9 mouse cellular contexts compared by ENCODE assay signal in genomic region chr5:34183156-34183880, GRCm38 (mm10). TPM values are rescaled to one million over a fixed set of nuclear protein-coding genes. Genes with fewer than 3 reads are reported as not detected.
DNase-seq lines count a peak whose midpoint lies in the region; ATAC-seq lines count a peak whose summit lies in the region.
"Had no signal": no experiment of that assay in that cellular context is flagged by ENCODE, and none has a peak within 500 bp of the region (broad histone marks: within the 10 kb centered on the region; RNA-seq: fewer than 3 reads in every experiment).

No protein-coding gene starts in this region.

- 74% methylated on average over 5 of the region's 5 CpGs for WGBS in embryonic facial prominence, embryonic 14.5 days
- WGBS in heart, embryonic 15.5 days = 27% methylated on average over 5 of the region's 5 CpGs
- 84% methylated on average over 5 of the region's 5 CpGs for WGBS in limb, embryonic 10.5 days
- 72% methylated on average over 5 of the region's 5 CpGs for WGBS in midbrain, embryonic 15.5 days

- H3K9me3 ChIP-seq in embryonic facial prominence, embryonic 14.5 days (ENCODE audit: control insufficient read depth, low read length) = no peaks in the 10 kb centered on the region
- no peaks in the 10 kb centered on the region for H3K9me3 ChIP-seq in heart, embryonic 15.5 days (replicated peaks)
- no peaks in the 10 kb centered on the region for H3K9me3 ChIP-seq in limb, embryonic 10.5 days (replicated peaks)
- no peaks in the 10 kb centered on the region for H3K9me3 ChIP-seq in midbrain, embryonic 15.5 days
- H3K9me3 ChIP-seq: liver, embryonic 13.5 days had no signal

- peak; percentile 0 for DNase-seq in ovary, postnatal 10 days (ENCODE audit: low spot score)
- no peak for DNase-seq in ovary, postnatal 36 days (ENCODE audit: low spot score)
- peak; percentile 23 for DNase-seq in embryonic facial prominence, embryonic 14.5 days (ENCODE audit: low spot score)
- DNase-seq in limb, embryonic 10.5 days (ENCODE audit: low spot score) = no peak
- DNase-seq: liver, embryonic 13.5 days had no signal

- no peak for ATAC-seq in embryonic facial prominence, embryonic 14.5 days (ENCODE audit: low read depth)
- ATAC-seq in heart, embryonic 15.5 days (replicated peaks; ENCODE audit: insufficient number of reproducible peaks, insufficient read depth, low FRiP score, low read depth) = no peak
- ATAC-seq in megakaryocyte progenitor cell, adult 5-6 weeks (replicated peaks; ENCODE audit: poor library complexity) = no peak
- no peak for ATAC-seq in activated CD4-positive, CD25-positive, alpha-beta regulatory T cell, adult 4 months
- ATAC-seq in midbrain, embryonic 15.5 days (replicated peaks) = no peak

- H3K36me3 ChIP-seq in embryonic facial prominence, embryonic 14.5 days (ENCODE audit: control insufficient read depth, insufficient read depth, low read length) = peaks cover 62% of the 10 kb centered on the region; the same call in 1 of the 2 replicates
- peaks cover 22% of the 10 kb centered on the region for H3K36me3 ChIP-seq in heart, embryonic 15.5 days
- peaks cover 46% of the 10 kb centered on the region for H3K36me3 ChIP-seq in limb, embryonic 10.5 days
- 0 out of 2 replicates have a peak, but pooled peaks cover 5% of the 10 kb centered on the region for H3K36me3 ChIP-seq in midbrain, embryonic 15.5 days (replicated peaks)
- H3K36me3 ChIP-seq: liver, embryonic 13.5 days had no signal

- H3K27me3 ChIP-seq in embryonic facial prominence, embryonic 14.5 days (replicated peaks; ENCODE audit: control insufficient read depth, insufficient read depth, low read length) = no peaks in the 10 kb centered on the region
- no peaks in the 10 kb centered on the region for H3K27me3 ChIP-seq in heart, embryonic 15.5 days
- H3K27me3 ChIP-seq in limb, embryonic 10.5 days (ENCODE audit: low read depth, poor library complexity, severe bottlenecking) = peaks cover 10% of the 10 kb centered on the region
- H3K27me3 ChIP-seq in midbrain, embryonic 15.5 days (replicated peaks) = no peaks in the 10 kb centered on the region
- H3K27me3 ChIP-seq: liver, embryonic 13.5 days had no signal

- 0 out of 2 replicates have a peak overlapping the region, but pooled peaks have one; percentile 3 for H3K4me2 ChIP-seq in embryonic facial prominence, embryonic 14.5 days (ENCODE audit: low read depth, low read length)
- peak overlapping the region; percentile 48 for H3K4me2 ChIP-seq in heart, embryonic 15.5 days
- H3K4me2 ChIP-seq in midbrain, embryonic 15.5 days = no peak overlapping the region
- H3K4me2 ChIP-seq: liver, embryonic 13.5 days had no signal

- peaks cover 32% of the 10 kb centered on the region for H3K4me1 ChIP-seq in embryonic facial prominence, embryonic 14.5 days (ENCODE audit: control insufficient read depth, insufficient read depth, low read length)
- peaks cover 57% of the 10 kb centered on the region for H3K4me1 ChIP-seq in heart, embryonic 15.5 days (replicated peaks)
- H3K4me1 ChIP-seq in limb, embryonic 10.5 days = peaks cover 34% of the 10 kb centered on the region
- H3K4me1 ChIP-seq in midbrain, embryonic 15.5 days = peaks cover 44% of the 10 kb centered on the region

- H3K4me3 ChIP-seq in embryonic facial prominence, embryonic 14.5 days (ENCODE audit: low read depth, low read length) = no peak overlapping the region
- no peak overlapping the region for H3K4me3 ChIP-seq in heart, embryonic 15.5 days
- no peak overlapping the region for H3K4me3 ChIP-seq in limb, embryonic 10.5 days
- H3K4me3 ChIP-seq in midbrain, embryonic 15.5 days = no peak overlapping the region
- H3K4me3 ChIP-seq: liver, embryonic 13.5 days had no signal

- no peak overlapping the region for H3K27ac ChIP-seq in embryonic facial prominence, embryonic 14.5 days (replicated peaks; ENCODE audit: low read depth, low read length)
- H3K27ac ChIP-seq in heart, embryonic 15.5 days = peak overlapping the region; percentile 84
- H3K27ac ChIP-seq in limb, embryonic 10.5 days = peak overlapping the region; percentile 5; the same call in 1 of the 2 replicates
- no peak overlapping the region for H3K27ac ChIP-seq in midbrain, embryonic 15.5 days
- H3K27ac ChIP-seq: liver, embryonic 13.5 days had no signal

- no peak overlapping the region; the same call in 1 of the 2 replicates for H3K9ac ChIP-seq in embryonic facial prominence, embryonic 14.5 days (ENCODE audit: low read depth, low read length)
- H3K9ac ChIP-seq in heart, embryonic 15.5 days = peak overlapping the region; percentile 19; the same call in 1 of the 2 replicates
- no peak overlapping the region for H3K9ac ChIP-seq in midbrain, embryonic 15.5 days
- H3K9ac ChIP-seq: liver, embryonic 13.5 days had no signal

RNA-seq across cellular contexts. Expression of gene Mxd4, which starts 4.2 kb away (rescaled TPM):
- 53.5 and 53.7 TPM in 2 replicates for polyA plus RNA-seq in embryonic facial prominence, embryonic 14.5 days (2014; fragmentation: Nextera tagmentation; extraction: Ambion mirVana)
- 22.3 and 28.6 TPM in 2 replicates for polyA plus RNA-seq in heart, embryonic 15.5 days (2015; fragmentation: Nextera tagmentation; extraction: Ambion mirVana)
- polyA plus RNA-seq in limb, embryonic 10.5 days (2016; fragmentation: Nextera tagmentation; extraction: Ambion mirVana) = 13.2 and 25.3 TPM in 2 replicates
- 14.7 and 17.4 TPM in 2 replicates for total RNA-seq in megakaryocyte progenitor cell, adult 5-6 weeks (2015)
- total RNA-seq in megakaryocyte progenitor cell, adult 5-6 weeks (2017) = 20.1 and 21.0 TPM in 2 replicates
- 100 to 1,000 TPM; 112 to 135 TPM for polyA plus RNA-seq in activated CD4-positive, CD25-positive, alpha-beta regulatory T cell, adult 4 months (2017; shearing (Covaris generic))
- polyA plus RNA-seq in midbrain, embryonic 15.5 days (2015; fragmentation: Nextera tagmentation; extraction: Ambion mirVana) = 35.0 and 38.1 TPM in 2 replicates

RNA-seq across cellular contexts. Expression of gene Haus3, which starts 14.0 kb away (rescaled TPM):
- polyA plus RNA-seq in embryonic facial prominence, embryonic 14.5 days (2014; fragmentation: Nextera tagmentation; extraction: Ambion mirVana) = 26.8 and 28.3 TPM in 2 replicates
- polyA plus RNA-seq in heart, embryonic 15.5 days (2015; fragmentation: Nextera tagmentation; extraction: Ambion mirVana) = 21.2 and 22.1 TPM in 2 replicates
- 56.7 and 58.0 TPM in 2 replicates for polyA plus RNA-seq in limb, embryonic 10.5 days (2016; fragmentation: Nextera tagmentation; extraction: Ambion mirVana)
- 90.0 and 96.2 TPM in 2 replicates for total RNA-seq in megakaryocyte progenitor cell, adult 5-6 weeks (2015)
- total RNA-seq in megakaryocyte progenitor cell, adult 5-6 weeks (2017) = 108 and 158 TPM in 2 replicates
- 10 to 100 TPM; 76.9 to 90.0 TPM for polyA plus RNA-seq in activated CD4-positive, CD25-positive, alpha-beta regulatory T cell, adult 4 months (2017; shearing (Covaris generic))
- polyA plus RNA-seq in midbrain, embryonic 15.5 days (2015; fragmentation: Nextera tagmentation; extraction: Ambion mirVana) = 11.7 and 11.9 TPM in 2 replicates

RNA-seq across cellular contexts. Expression of gene Poln, which starts 14.1 kb away (rescaled TPM):
- polyA plus RNA-seq in embryonic facial prominence, embryonic 14.5 days (2014; fragmentation: Nextera tagmentation; extraction: Ambion mirVana) = 0.94 and 1.9 TPM in 2 replicates
- 0.45 and 0.52 TPM in 2 replicates for polyA plus RNA-seq in heart, embryonic 15.5 days (2015; fragmentation: Nextera tagmentation; extraction: Ambion mirVana)
- polyA plus RNA-seq in limb, embryonic 10.5 days (2016; fragmentation: Nextera tagmentation; extraction: Ambion mirVana) = 0.59 and 0.63 TPM in 2 replicates
- 1.7 and 2.1 TPM in 2 replicates for total RNA-seq in megakaryocyte progenitor cell, adult 5-6 weeks (2015)
- 1.2 and 2.5 TPM in 2 replicates for total RNA-seq in megakaryocyte progenitor cell, adult 5-6 weeks (2017)
- under 1 TPM; 0.28 to 0.94 TPM for polyA plus RNA-seq in activated CD4-positive, CD25-positive, alpha-beta regulatory T cell, adult 4 months (2017; shearing (Covaris generic))
- polyA plus RNA-seq in midbrain, embryonic 15.5 days (2015; fragmentation: Nextera tagmentation; extraction: Ambion mirVana) = 0.27 and 0.52 TPM in 2 replicates

Comparison
In these comparisons a context has a peak if more than half of its experiments do, and no peak if none do; other contexts are left out.
1. DNase-seq: peak in ovary, postnatal 10 days (single experiment) and embryonic facial prominence, embryonic 14.5 days (single experiment); none in ovary, postnatal 36 days (single experiment) and limb, embryonic 10.5 days (single experiment).
2. H3K27ac ChIP-seq: peak in heart, embryonic 15.5 days (single experiment) and limb, embryonic 10.5 days (single experiment); none in embryonic facial prominence, embryonic 14.5 days (single experiment) and midbrain, embryonic 15.5 days (single experiment).